Mouse (Mus musculus): Measurements from ENCODE around the gene Cited4. TPM values are rescaled to one million over a fixed set of nuclear protein-coding genes. Genes with fewer than 3 reads are reported as not detected.

The Cited4 gene
- 47.3 and 47.5 TPM in 2 replicates for polyA plus RNA-seq (2016; fragmentation: Nextera tagmentation; extraction: Ambion mirVana)

GRCm38 (mm10) chr4:120666358-120667024, at the start of gene Cited4:
Gene Cited4 (plus strand): TSS chr4:120666572.
- Histone ChIP-seq H3K27ac (peak within 1 kb of the TSS; percentile 91), H3K36me3 (no peaks in the 10 kb centered on the region), H3K27me3 (ENCODE audit: insufficient read depth, poor library complexity, severe bottlenecking) (peaks cover 39% of the 10 kb centered on the region), H3K9me3 (no peaks in the 10 kb centered on the region), H3K4me1 (peaks cover 43% of the 10 kb centered on the region), H3K4me3 (peak within 1 kb of the TSS; percentile 78)
- WGBS = under 1% methylated on average over 50 of the region's 50 CpGs
- DNase-seq (ENCODE audit: low spot score) = peak; percentile 99

DNA sequence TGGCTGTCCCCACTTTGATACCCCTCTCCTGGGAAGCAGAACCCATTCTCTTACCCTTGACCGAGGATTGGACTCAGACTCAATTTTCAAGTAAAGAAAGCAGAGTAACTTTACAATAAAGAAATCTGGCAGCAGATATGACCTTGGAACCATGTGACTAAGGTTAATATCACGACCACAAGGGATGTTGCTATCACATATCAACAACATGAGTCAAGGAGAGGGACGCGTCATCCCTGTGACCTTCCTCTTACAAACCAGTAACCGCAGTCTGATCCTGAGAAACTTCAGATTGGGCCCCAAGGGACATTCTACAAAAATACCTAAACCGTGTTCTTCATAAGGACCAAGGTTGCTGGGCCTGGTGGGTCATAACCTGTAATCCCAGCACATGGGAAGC, 38.6 kb upstream of the Cited4 start:
- Histone ChIP-seq H3K9me3 (no peaks in the 10 kb centered on the region), H3K36me3 (no peaks in the 10 kb centered on the region), H3K4me3 (no peak overlapping the region), H3K27ac (no peak overlapping the region), H3K27me3 (ENCODE audit: insufficient read depth, poor library complexity, severe bottlenecking) (no peaks in the 10 kb centered on the region), H3K4me1 (peaks cover 9% of the 10 kb centered on the region; the same call in 1 of the 2 replicates)
- DNase-seq (ENCODE audit: low spot score) = no peak
- WGBS = 77% methylated on average over 6 of the region's 6 CpGs

DNA sequence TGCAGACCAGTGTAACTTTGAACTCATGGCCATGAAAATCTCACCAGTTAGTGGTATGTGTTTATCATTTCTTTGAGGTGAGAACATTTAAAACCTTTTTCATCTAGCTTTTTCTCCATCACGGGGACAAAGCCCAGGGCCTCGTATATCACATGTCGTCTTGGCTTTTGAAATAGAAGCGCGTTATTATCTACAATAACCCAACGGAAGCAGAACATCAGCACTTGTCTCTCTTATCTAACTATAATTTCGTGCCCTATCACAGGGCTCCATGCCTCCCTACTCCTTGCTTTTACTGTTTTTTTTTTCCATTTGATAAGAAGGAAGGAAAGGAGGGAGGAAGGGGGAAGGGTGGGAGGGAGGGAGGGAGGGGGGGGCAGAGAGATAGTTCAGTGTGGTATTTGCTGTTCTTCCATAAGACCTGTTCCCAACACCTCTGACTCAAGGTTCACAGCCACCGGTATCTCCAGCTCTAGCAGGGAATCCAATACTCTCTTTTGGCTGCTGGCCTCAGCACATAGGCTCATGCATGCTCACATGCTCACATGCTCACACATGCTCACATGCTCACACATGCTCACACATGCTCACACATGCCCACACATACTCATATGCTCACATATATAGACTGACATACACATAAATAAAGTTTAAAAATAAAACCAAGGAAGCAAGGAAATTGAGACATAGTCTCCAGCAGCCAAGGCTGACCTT, 36.0 kb upstream of the Cited4 start:
- Histone ChIP-seq H3K36me3 (no peaks in the 10 kb centered on the region), H3K27ac (peak overlapping the region; percentile 56; the same call in 1 of the 2 replicates), H3K27me3 (ENCODE audit: insufficient read depth, poor library complexity, severe bottlenecking) (0 out of 2 replicates have a peak, but pooled peaks cover 1% of the 10 kb centered on the region), H3K9me3 (no peaks in the 10 kb centered on the region), H3K4me3 (no peak overlapping the region), H3K4me1 (peaks cover 10% of the 10 kb centered on the region; the same call in 1 of the 2 replicates)
- no peak for DNase-seq (ENCODE audit: low spot score)
- 28% methylated on average over 8 of the region's 8 CpGs for WGBS

DNA sequence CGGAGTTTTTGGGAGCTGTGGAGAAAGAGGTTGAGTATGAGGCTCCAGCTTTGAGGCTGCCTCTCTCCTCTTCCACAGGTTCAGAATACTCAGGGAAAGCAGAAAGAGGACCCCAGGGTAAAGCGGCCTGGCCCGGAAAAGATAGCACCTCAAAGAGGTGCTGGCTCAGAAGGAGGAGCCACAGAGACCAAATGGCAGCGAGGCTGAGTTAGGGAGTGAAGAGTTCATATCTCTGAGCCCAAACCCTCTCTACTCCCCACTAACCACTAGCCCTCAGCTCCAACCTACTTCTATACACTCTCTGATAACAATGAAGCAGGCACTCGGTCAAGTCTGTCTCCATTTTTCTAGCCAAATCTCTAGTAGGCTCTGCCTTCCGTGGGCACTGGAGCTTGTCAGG, 34.5 kb upstream of the Cited4 start:
- Histone ChIP-seq H3K36me3 (no peaks in the 10 kb centered on the region), H3K4me1 (peaks cover 10% of the 10 kb centered on the region; the same call in 1 of the 2 replicates)

DNA sequence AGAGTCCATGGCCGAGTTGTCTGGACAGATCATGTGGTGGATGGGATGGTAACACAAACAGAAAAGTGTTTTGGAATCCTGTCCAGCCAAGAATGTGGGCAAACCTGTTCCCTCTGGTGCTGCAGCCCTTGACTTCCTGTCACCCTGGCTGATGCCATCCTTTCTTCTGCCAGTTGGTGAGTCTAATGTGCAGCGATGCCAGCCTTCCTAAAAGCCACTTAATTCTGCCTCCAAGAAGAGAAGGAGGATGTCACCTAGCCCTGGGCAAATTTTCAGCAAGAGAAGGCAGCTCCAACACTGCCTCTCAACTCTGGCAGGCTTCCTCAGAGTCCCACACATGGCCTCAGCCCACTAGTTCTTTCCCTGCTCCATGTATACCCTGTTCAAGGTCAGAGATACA, 31.0 kb upstream of the Cited4 start:
- peaks cover 6% of the 10 kb centered on the region; the same call in 1 of the 2 replicates for H3K4me1 ChIP-seq
- DNase-seq (ENCODE audit: low spot score) = no peak
- H3K4me3 ChIP-seq = no peak overlapping the region
- 0 out of 2 replicates have a peak overlapping the region, but pooled peaks have one; percentile 18 for H3K27ac ChIP-seq
- H3K9me3 ChIP-seq = no peaks in the 10 kb centered on the region
- H3K36me3 ChIP-seq = no peaks in the 10 kb centered on the region
- H3K27me3 ChIP-seq (ENCODE audit: insufficient read depth, poor library complexity, severe bottlenecking) = 0 out of 2 replicates have a peak, but pooled peaks cover 11% of the 10 kb centered on the region
- 72% methylated on average over 2 of the region's 2 CpGs for WGBS

More for the DNA sequence above, 34.5 kb upstream of the Cited4 start:
- H3K9me3 ChIP-seq = no peaks in the 10 kb centered on the region
- H3K4me3 ChIP-seq = no peak overlapping the region
- DNase-seq (ENCODE audit: low spot score) = no peak
- 36% methylated on average over 6 of the region's 6 CpGs for WGBS
- peak overlapping the region; percentile 77; the same call in 1 of the 2 replicates for H3K27ac ChIP-seq
- H3K27me3 ChIP-seq (ENCODE audit: insufficient read depth, poor library complexity, severe bottlenecking) = 0 out of 2 replicates have a peak, but pooled peaks cover 5% of the 10 kb centered on the region

DNA sequence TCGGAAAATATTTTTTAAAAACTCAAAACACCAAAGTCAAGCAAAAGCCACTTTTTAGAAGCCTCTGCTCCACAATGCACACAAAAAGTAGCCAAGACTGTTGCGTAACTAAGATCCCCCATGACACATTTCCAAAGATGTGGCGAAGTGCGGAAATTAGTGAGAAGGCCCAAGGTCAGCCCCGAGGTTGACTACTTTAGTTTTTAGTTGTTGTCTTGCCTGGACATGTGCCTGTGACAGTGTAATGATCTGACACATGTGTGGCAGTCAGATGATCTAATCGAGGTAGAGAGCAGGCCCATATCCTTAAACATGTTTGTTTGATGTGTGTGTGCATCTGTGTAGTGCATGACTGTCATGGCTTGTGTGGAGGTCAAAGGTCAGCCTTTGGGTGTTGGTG, 24.4 kb upstream of the Cited4 start:
- DNase-seq (ENCODE audit: low spot score) = no peak
- WGBS = 89% methylated on average over 6 of the region's 6 CpGs
- H3K4me1 ChIP-seq = no peaks in the 10 kb centered on the region
- no peaks in the 10 kb centered on the region for H3K36me3 ChIP-seq
- peaks cover 9% of the 10 kb centered on the region; the same call in 1 of the 2 replicates for H3K27me3 ChIP-seq (ENCODE audit: insufficient read depth, poor library complexity, severe bottlenecking)
- H3K9me3 ChIP-seq = no peaks in the 10 kb centered on the region
- H3K27ac ChIP-seq = no peak overlapping the region
- no peak overlapping the region for H3K4me3 ChIP-seq

DNA sequence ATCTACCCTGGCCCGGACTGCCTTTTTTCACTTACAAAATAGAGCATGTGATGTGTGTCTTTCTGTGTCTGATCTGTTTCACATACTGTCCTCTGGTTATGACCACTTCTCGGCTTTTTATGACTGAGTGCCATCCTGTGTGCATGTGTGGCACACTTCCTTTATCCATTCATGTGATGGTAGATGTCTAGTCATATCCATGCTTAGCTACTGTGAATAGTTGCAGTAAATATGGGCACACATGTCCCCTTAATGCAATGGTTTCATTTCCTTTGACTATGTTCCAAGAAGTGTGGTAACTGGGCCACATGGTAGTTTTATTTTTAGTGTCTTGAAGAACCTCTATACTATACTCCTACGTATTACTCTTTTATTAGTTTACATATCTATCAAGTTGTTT, 22.5 kb upstream of the Cited4 start:
- H3K27ac ChIP-seq = no peak overlapping the region
- no peaks in the 10 kb centered on the region; the same call in 1 of the 2 replicates for H3K4me1 ChIP-seq
- 82% methylated on average over 3 of the region's 3 CpGs for WGBS
- no peaks in the 10 kb centered on the region for H3K36me3 ChIP-seq
- DNase-seq (ENCODE audit: low spot score) = no peak
- no peak overlapping the region for H3K4me3 ChIP-seq
- no peaks in the 10 kb centered on the region for H3K9me3 ChIP-seq
- H3K27me3 ChIP-seq (ENCODE audit: insufficient read depth, poor library complexity, severe bottlenecking) = peaks cover 21% of the 10 kb centered on the region

GRCm38 (mm10) chr4:120649369-120650207, 16.8 kb upstream of the Cited4 start:
- H3K4me3 ChIP-seq = peak overlapping the region; percentile 71
- peaks cover 73% of the 10 kb centered on the region for H3K27me3 ChIP-seq (ENCODE audit: insufficient read depth, poor library complexity, severe bottlenecking)
- no peak for DNase-seq (ENCODE audit: low spot score)
- 0 out of 2 replicates have a peak, but pooled peaks cover 3% of the 10 kb centered on the region for H3K9me3 ChIP-seq
- WGBS = 5% methylated on average over 55 of the region's 55 CpGs
- H3K4me1 ChIP-seq = peaks cover 9% of the 10 kb centered on the region
- H3K36me3 ChIP-seq = no peaks in the 10 kb centered on the region
- peak overlapping the region; percentile 84 for H3K27ac ChIP-seq

- 20% methylated on average over 7 of the region's 7 CpGs for WGBS
- Histone ChIP-seq H3K4me1 (peaks cover 9% of the 10 kb centered on the region), H3K27me3 (ENCODE audit: insufficient read depth, poor library complexity, severe bottlenecking) (peaks cover 69% of the 10 kb centered on the region), H3K27ac (peak overlapping the region; percentile 84), H3K4me3 (peak overlapping the region; percentile 71), H3K36me3 (no peaks in the 10 kb centered on the region), H3K9me3 (0 out of 2 replicates have a peak, but pooled peaks cover 3% of the 10 kb centered on the region)
- DNase-seq (ENCODE audit: low spot score) = no peak
These were observed 16.2 kb upstream of the Cited4 start for GRCm38 (mm10) chr4:120650208-120650592.

- Histone ChIP-seq H3K4me3 (no peak overlapping the region), H3K9me3 (0 out of 2 replicates have a peak, but pooled peaks cover 3% of the 10 kb centered on the region), H3K4me1 (no peaks in the 10 kb centered on the region), H3K27ac (no peak overlapping the region), H3K36me3 (no peaks in the 10 kb centered on the region), H3K27me3 (ENCODE audit: insufficient read depth, poor library complexity, severe bottlenecking) (peaks cover 52% of the 10 kb centered on the region)
- WGBS = 79% methylated on average over 8 of the region's 8 CpGs
- DNase-seq (ENCODE audit: low spot score) = no peak
These were observed 10.5 kb upstream of the Cited4 start for GRCm38 (mm10) chr4:120655898-120656297.

DNA sequence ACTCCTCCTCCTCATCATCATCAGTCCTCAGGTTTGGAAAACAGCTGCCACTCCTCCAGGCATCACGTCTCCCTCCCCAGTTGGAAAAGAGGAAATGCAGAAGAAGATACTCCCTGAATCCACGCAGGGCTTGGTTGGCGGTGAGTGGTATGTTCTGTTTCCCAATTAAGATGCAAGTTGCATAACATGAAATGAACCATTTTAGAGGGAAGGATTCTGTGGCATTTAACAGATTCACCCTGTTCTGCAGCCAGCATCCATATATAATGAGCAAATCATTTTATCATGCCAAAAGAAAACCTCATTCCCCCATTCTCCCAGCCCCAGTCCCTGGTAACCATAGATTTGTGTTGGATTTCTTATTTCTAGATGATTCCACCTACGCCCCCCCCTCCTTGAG, 5.9 kb upstream of the Cited4 start:
- Histone ChIP-seq H3K4me1 (peaks cover 8% of the 10 kb centered on the region), H3K27me3 (ENCODE audit: insufficient read depth, poor library complexity, severe bottlenecking) (peaks cover 26% of the 10 kb centered on the region; the same call in 1 of the 2 replicates), H3K9me3 (no peaks in the 10 kb centered on the region), H3K4me3 (no peak overlapping the region), H3K36me3 (no peaks in the 10 kb centered on the region), H3K27ac (no peak overlapping the region)
- 59% methylated on average over 4 of the region's 4 CpGs for WGBS
- no peak for DNase-seq (ENCODE audit: low spot score)

DNA sequence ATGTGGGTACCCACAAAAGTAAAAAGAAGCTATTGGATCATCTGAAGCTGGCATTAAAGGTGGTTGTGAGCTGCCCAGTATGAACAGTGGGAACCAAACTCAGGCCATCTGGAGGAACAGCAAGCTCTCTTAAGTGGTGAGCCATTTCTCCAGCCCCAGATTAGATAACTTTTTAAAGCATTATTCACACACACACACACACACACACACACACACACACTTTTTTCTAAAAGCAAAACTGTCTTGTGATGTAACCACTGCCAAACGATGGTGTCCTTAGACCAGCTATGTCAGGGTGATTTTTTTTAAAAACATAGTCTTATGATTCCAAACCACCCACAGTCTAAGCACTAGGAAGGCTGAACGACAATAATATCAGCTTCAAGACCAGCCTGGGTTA, 1.8 kb upstream of the Cited4 start:
- DNase-seq (ENCODE audit: low spot score) = no peak
- Histone ChIP-seq H3K4me1 (peaks cover 43% of the 10 kb centered on the region), H3K4me3 (no peak overlapping the region), H3K27ac (peak overlapping the region; percentile 91; the same call in 1 of the 2 replicates), H3K36me3 (no peaks in the 10 kb centered on the region), H3K9me3 (no peaks in the 10 kb centered on the region), H3K27me3 (ENCODE audit: insufficient read depth, poor library complexity, severe bottlenecking) (peaks cover 36% of the 10 kb centered on the region)
- 51% methylated on average over 2 of the region's 2 CpGs for WGBS
